Mouse (Mus musculus) ES-E14 (cell line): Measurements from ENCODE around the gene Kiss1r. TPM values are rescaled to one million over a fixed set of nuclear protein-coding genes. Genes with fewer than 3 reads are reported as not detected.

ENCODE experiments used
- DNase-seq: peaks from one replicate; pipeline ENCODE4 v3.0.0-alpha.2; 2013; ENCODE audit warnings: low read depth, low spot score
- H3K27ac ChIP-seq: 2 replicates; pipeline ENCODE4 v1.5.1; 2012; ENCODE audit warnings: low read depth, mild to moderate bottlenecking, low read length, moderate library complexity, mixed read lengths; ENCODE audit not compliant: poor library complexity, insufficient read depth, severe bottlenecking
- H3K36me3 ChIP-seq: 2 replicates; pipeline ENCODE4 v1.6.1; 2012; ENCODE audit warnings: mild to moderate bottlenecking, low read length, moderate library complexity, mixed read lengths; ENCODE audit not compliant: control insufficient read depth, poor library complexity, insufficient read depth, severe bottlenecking
- H3K4me1 ChIP-seq, 2 experiments: fragments of 150-350 bp in 1 of 2; sonication (generic) in 1 of 2; 2 replicates each; pipeline ENCODE4 v1.6.1; 2012; ENCODE audit warnings: low read length in 2 of 2, mild to moderate bottlenecking in 1 of 2, mixed read lengths in 1 of 2; ENCODE audit not compliant: control insufficient read depth in 2 of 2, insufficient read depth in 2 of 2, poor library complexity in 1 of 2
- H3K4me3 ChIP-seq, 2 experiments: fragments of 150-350 bp in 1 of 2; sonication (generic) in 1 of 2; 2 replicates each; pipeline ENCODE4 v1.5.1; 2012; ENCODE audit warnings: low read length in 2 of 2, low read depth in 1 of 2, mild to moderate bottlenecking in 1 of 2, mixed read lengths in 1 of 2; ENCODE audit not compliant: insufficient read depth in 1 of 2, poor library complexity in 1 of 2, severe bottlenecking in 1 of 2
- H3K9ac ChIP-seq: 2 replicates; pipeline ENCODE4 v1.6.1; 2012; ENCODE audit warnings: low read depth, mild to moderate bottlenecking, low read length, mixed read lengths; ENCODE audit not compliant: poor library complexity, insufficient read depth, severe bottlenecking
- H3K9me3 ChIP-seq: fragments of 150-350 bp; sonication (generic); 2 replicates; pipeline ENCODE4 v1.6.1; 2012; ENCODE audit warnings: low read depth, mild to moderate bottlenecking, low read length; ENCODE audit not compliant: control insufficient read depth, insufficient read depth
- CHD2 ChIP-seq: IDR thresholded peaks from 2 replicates; pipeline ENCODE4 v1.6.1; 2014; ENCODE audit warnings: mild to moderate bottlenecking, low read depth, low read length, inconsistent platforms
- HCFC1 ChIP-seq: IDR thresholded peaks from 2 replicates; pipeline ENCODE4 v1.6.1; 2012; ENCODE audit warnings: low read length, inconsistent platforms, borderline replicate concordance; ENCODE audit not compliant: insufficient read depth
- MAFK ChIP-seq: IDR thresholded peaks from 2 replicates; pipeline ENCODE4 v1.6.1; 2014; ENCODE audit warnings: mild to moderate bottlenecking, low read depth, low read length, inconsistent platforms; ENCODE audit not compliant: insufficient read depth
- ZC3H11A ChIP-seq: IDR thresholded peaks from 2 replicates; pipeline ENCODE4 v1.6.1; 2012; ENCODE audit warnings: low read depth, mild to moderate bottlenecking, inconsistent platforms, low read length, borderline replicate concordance
- ZNF384 ChIP-seq: IDR thresholded peaks from 2 replicates; pipeline ENCODE4 v1.6.1; 2012; ENCODE audit warnings: low read depth, low read length, inconsistent platforms
- in situ Hi-C, 2 experiments: fragments of 600-800 bp; cut with MboI; formaldehyde crosslinking; loops; one replicate each; pipeline ENCODE4 v1.15.1; 2025; ENCODE audit warnings: low sequenced_read_pairs in 2 of 2, inconsistent platforms in 1 of 2; ENCODE audit not compliant: unreplicated experiment in 2 of 2
- total RNA-seq: library from RNA; depleted of rRNA; stranded (reverse); fragments of 300-350 nt; gene quantifications from 2 replicates; pipeline ENCODE4 v1.2.3, GENCODE M21; 2012

The Kiss1r gene
- total RNA-seq, 1 experiment: 0.85 TPM

GRCm38 (mm10) chr10:79966886-79967400, 50.2 kb downstream of the Kiss1r start:
- Histone ChIP-seq H3K27ac (no peak overlapping the region), H3K36me3 (peaks cover 59% of the 10 kb centered on the region), H3K9me3 (no peaks in the 10 kb centered on the region), H3K9ac (no peak overlapping the region), H3K4me3 (no peak overlapping the region), H3K4me1 (peaks cover 0 to 1% of the 10 kb centered on the region in 2 experiments; a peak in 1 of 4 replicates)
- TF ChIP-seq HCFC1 (no peak), ZC3H11A (no peak), CHD2 (no peak), ZNF384 (no peak), MAFK (no peak)
- in situ Hi-C loops: no loop called here
- DNase-seq: no peak

GRCm38 (mm10) chr10:79968181-79968580, 51.4 kb downstream of the Kiss1r start:
- TF ChIP-seq HCFC1: no peak
- no peak for TF ChIP-seq CHD2
- TF ChIP-seq MAFK: no peak
- TF ChIP-seq ZC3H11A: no peak
- TF ChIP-seq ZNF384: no peak
- Histone ChIP-seq H3K4me3 (no peak overlapping the region), H3K9ac (no peak overlapping the region)

GRCm38 (mm10) chr10:79969124-79969568, 52.4 kb downstream of the Kiss1r start:
- no peak for TF ChIP-seq ZC3H11A
- no peak for TF ChIP-seq CHD2
- no peak for TF ChIP-seq ZNF384
- TF ChIP-seq MAFK: no peak
- TF ChIP-seq HCFC1: no peak
- in situ Hi-C loops: no loop called here
- no peak overlapping the region for H3K4me3 ChIP-seq
- DNase-seq: no peak
- H3K9me3 ChIP-seq: no peaks in the 10 kb centered on the region
- no peak overlapping the region for H3K27ac ChIP-seq
- H3K9ac ChIP-seq: no peak overlapping the region
- H3K4me1 ChIP-seq: peaks cover 0 to 1% of the 10 kb centered on the region in 2 experiments; a peak in 1 of 4 replicates
- H3K36me3 ChIP-seq: peaks cover 46% of the 10 kb centered on the region

More at GRCm38 (mm10) chr10:79968181-79968580, 51.4 kb downstream of the Kiss1r start:
- in situ Hi-C loops: no loop called here
- no peak for DNase-seq
- no peak overlapping the region for H3K27ac ChIP-seq
- peaks cover 53% of the 10 kb centered on the region for H3K36me3 ChIP-seq
- H3K4me1 ChIP-seq: peaks cover 0 to 1% of the 10 kb centered on the region in 2 experiments; a peak in 1 of 4 replicates
- no peaks in the 10 kb centered on the region for H3K9me3 ChIP-seq

- Histone ChIP-seq H3K9ac (peak within 1 kb of the TSS; percentile 71), H3K4me1 (peaks cover 0 to 8% of the 10 kb centered on the region in 2 experiments; a peak in 1 of 4 replicates), H3K36me3 (peaks cover 32% of the 10 kb centered on the region), H3K27ac (no peak within 1 kb of the TSS), H3K9me3 (no peaks in the 10 kb centered on the region), H3K4me3 (peak within 1 kb of the TSS; percentile 65 to 72)
- in situ Hi-C loops: no loop called here
- TF ChIP-seq CHD2: no peak
- TF ChIP-seq HCFC1: no peak
- TF ChIP-seq ZNF384: no peak
- no peak for TF ChIP-seq ZC3H11A
- TF ChIP-seq MAFK: no peak
- DNase-seq: no peak
These were observed 53.8 kb downstream of the Kiss1r start, which contains the start of gene Grin3b for GRCm38 (mm10) chr10:79970415-79971182. Gene Grin3b (plus strand): TSS chr10:79970715.
